Mouse (Mus musculus) hindbrain, embryonic 16.5 days (tissue): ENCODE results near the gene Slco2a1. TPM values are rescaled to one million over a fixed set of nuclear protein-coding genes. Genes with fewer than 3 reads are reported as not detected.

Experiments
- ATAC-seq: fragments of 200-750 bp; cut with Nextera tagmentation; 2 replicates; pipeline ENCODE4 v1.8.0; 2017; ENCODE audit warnings: moderate TSS enrichment, moderate library complexity
- H3K27ac ChIP-seq: fragments of 300-500 bp; sonication (generic); 2 replicates; pipeline ENCODE4 v1.5.1; 2014; ENCODE audit warnings: low read depth, mild to moderate bottlenecking, control low read depth, low read length, moderate library complexity
- H3K27me3 ChIP-seq: fragments of 300-500 bp; sonication (generic); replicated peaks from 2 replicates; pipeline ENCODE4 v1.6.1; 2014; ENCODE audit warnings: low read length; ENCODE audit not compliant: control insufficient read depth, insufficient read depth
- H3K36me3 ChIP-seq: fragments of 300-500 bp; sonication (generic); 2 replicates; pipeline ENCODE4 v1.6.1; 2014; ENCODE audit warnings: mild to moderate bottlenecking, low read length, moderate library complexity, mixed read lengths; ENCODE audit not compliant: control insufficient read depth, insufficient read depth
- H3K4me1 ChIP-seq: fragments of 300-500 bp; sonication (generic); 2 replicates; pipeline ENCODE4 v1.6.1; 2014; ENCODE audit warnings: low read depth, low read length; ENCODE audit not compliant: control insufficient read depth, insufficient read depth
- H3K4me2 ChIP-seq: fragments of 300-500 bp; sonication (generic); 2 replicates; pipeline ENCODE4 v1.6.1; 2014; ENCODE audit warnings: mild to moderate bottlenecking, low read length, control low read depth, moderate library complexity
- H3K4me3 ChIP-seq: fragments of 300-500 bp; sonication (generic); 2 replicates; pipeline ENCODE4 v1.5.1; 2014; ENCODE audit warnings: mild to moderate bottlenecking, low read length, control low read depth, moderate library complexity
- H3K9ac ChIP-seq: fragments of 300-500 bp; sonication (generic); 2 replicates; pipeline ENCODE4 v1.6.1; 2014; ENCODE audit warnings: low read depth, mild to moderate bottlenecking, control low read depth, low read length, moderate library complexity
- H3K9me3 ChIP-seq: fragments of 300-500 bp; sonication (generic); 2 replicates; pipeline ENCODE4 v1.6.1; 2014; ENCODE audit warnings: mild to moderate bottlenecking, low read length, moderate library complexity; ENCODE audit not compliant: control insufficient read depth
- WGBS: fragments of 180-500 bp; shearing (Covaris S2); extraction: QIAGEN DNeasy Blood & Tissue Kit; methylation state at CpG from one replicate; pipeline ENCODE4 v1.1.7; 2014; 5-methylcytosine and 5-hydroxymethylcytosine counted together
- polyA plus RNA-seq: library from polyadenylated mRNA; unstranded; fragments of >200 nt; fragmentation: Nextera tagmentation; extraction: Ambion mirVana; gene quantifications from 2 replicates; pipeline ENCODE4 v1.2.1, GENCODE M21; 2015

Gene Slco2a1
- polyA plus RNA-seq, 1 experiment from 2014 or later, result 4.6 TPM

DNA sequence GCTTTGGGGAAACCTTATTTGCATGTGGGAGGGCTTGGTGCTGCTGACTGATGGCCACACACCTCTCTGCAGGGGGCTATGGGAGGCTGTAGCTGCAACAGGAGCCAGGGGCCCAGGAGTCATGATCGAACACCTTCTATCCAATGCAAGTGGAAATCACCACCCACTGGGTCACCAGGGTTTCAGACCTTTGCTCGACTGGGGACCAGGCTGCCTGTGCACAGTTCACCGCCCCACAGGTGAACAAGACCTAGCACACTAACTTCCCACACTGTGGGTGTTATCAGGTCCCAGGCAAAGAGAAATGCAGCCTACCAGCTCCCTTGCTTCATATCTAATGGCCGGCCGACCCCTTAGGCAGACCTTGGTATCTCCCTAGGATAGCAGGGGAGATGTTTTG is 8.1 kb upstream of the Slco2a1 start:
- no peaks in the 10 kb centered on the region for H3K4me1 ChIP-seq
- H3K9me3 ChIP-seq, result no peaks in the 10 kb centered on the region
- no peak overlapping the region for H3K4me2 ChIP-seq
- no peak overlapping the region for H3K4me3 ChIP-seq
- H3K27me3 ChIP-seq, result no peaks in the 10 kb centered on the region
- H3K9ac ChIP-seq, result no peak overlapping the region
- WGBS, result 91% methylated on average over 5 of the region's 5 CpGs
- H3K27ac ChIP-seq, result no peak overlapping the region
- no peaks in the 10 kb centered on the region for H3K36me3 ChIP-seq
- no peak for ATAC-seq

DNA sequence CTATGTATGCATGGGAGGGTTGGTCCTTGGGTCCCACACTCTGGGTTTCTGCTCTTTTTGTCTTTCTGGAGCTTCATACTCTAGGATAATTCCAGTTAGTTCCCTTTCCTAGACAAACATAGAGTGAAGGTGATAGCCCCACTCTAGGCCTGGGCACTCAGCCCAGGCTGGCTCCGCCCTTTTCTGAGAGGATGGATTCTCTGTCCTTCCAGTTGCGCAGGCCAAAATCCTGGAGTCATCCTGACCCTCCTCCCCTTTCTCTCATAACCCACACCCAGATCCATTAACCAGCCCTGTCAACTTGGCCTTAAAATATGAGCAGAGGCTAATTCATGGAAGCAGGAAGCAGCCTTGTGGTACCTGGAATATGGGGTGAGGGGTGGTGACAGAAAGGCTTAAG is 6.7 kb upstream of the Slco2a1 start:
- 95% methylated on average over 2 of the region's 2 CpGs for WGBS
- no peaks in the 10 kb centered on the region for H3K36me3 ChIP-seq
- no peaks in the 10 kb centered on the region for H3K27me3 ChIP-seq
- H3K4me3 ChIP-seq, result no peak overlapping the region
- H3K9me3 ChIP-seq, result no peaks in the 10 kb centered on the region
- H3K9ac ChIP-seq, result no peak overlapping the region
- no peaks in the 10 kb centered on the region for H3K4me1 ChIP-seq
- no peak for ATAC-seq
- no peak overlapping the region for H3K27ac ChIP-seq
- H3K4me2 ChIP-seq, result no peak overlapping the region

DNA sequence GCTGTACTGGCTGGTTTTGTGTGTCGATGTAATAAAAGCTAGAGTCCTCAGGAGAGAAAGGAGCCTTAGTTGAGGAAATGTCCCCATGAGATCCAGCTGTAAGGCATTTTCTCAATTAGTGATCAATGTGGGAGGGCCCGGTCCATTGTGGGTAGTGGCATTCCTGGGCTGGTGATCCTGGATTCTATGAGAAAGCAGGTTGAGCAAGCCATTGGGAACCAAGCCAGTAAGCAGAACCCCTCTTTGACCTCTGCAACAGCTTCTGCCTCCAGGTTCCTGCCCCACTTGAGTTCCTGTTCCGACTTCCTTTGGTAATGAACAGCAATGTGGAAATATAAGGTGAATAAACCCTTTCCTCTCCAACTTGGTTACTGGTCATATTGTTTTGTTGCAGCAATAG is 6.1 kb upstream of the Slco2a1 start:
- Histone ChIP-seq H3K36me3 (no peaks in the 10 kb centered on the region), H3K4me1 (no peaks in the 10 kb centered on the region), H3K9ac (no peak overlapping the region), H3K27me3 (no peaks in the 10 kb centered on the region), H3K9me3 (no peaks in the 10 kb centered on the region), H3K4me2 (no peak overlapping the region), H3K27ac (no peak overlapping the region), H3K4me3 (no peak overlapping the region)
- no peak for ATAC-seq
- 86% methylated on average over 3 of the region's 3 CpGs for WGBS

DNA sequence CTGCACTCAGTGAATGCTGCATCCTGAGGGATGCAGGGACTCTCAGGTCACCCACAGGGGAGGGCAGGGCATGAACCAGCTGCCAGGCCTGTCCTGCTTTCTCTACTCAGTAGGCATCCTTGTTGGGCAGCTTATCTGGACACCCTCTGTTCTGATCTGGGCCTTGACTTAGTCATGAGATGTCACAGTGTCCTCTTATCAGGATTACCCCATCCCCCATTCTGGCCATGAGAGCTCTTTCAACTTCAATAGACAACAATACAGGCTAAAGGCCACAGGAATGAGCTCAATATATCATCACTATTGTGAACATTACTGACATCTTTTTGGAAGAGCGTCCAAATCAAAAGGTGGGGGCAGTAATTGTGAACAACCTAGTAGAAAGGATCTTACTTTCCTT is 3.4 kb upstream of the Slco2a1 start:
- H3K36me3 ChIP-seq, result no peaks in the 10 kb centered on the region
- no peak overlapping the region for H3K9ac ChIP-seq
- no peak overlapping the region for H3K27ac ChIP-seq
- H3K4me2 ChIP-seq, result no peak overlapping the region
- H3K4me3 ChIP-seq, result no peak overlapping the region
- no peaks in the 10 kb centered on the region for H3K27me3 ChIP-seq
- H3K9me3 ChIP-seq, result no peaks in the 10 kb centered on the region
- ATAC-seq, result no peak
- H3K4me1 ChIP-seq, result peaks cover 4% of the 10 kb centered on the region
- 60% methylated on average over 1 of the region's 1 CpGs for WGBS

DNA sequence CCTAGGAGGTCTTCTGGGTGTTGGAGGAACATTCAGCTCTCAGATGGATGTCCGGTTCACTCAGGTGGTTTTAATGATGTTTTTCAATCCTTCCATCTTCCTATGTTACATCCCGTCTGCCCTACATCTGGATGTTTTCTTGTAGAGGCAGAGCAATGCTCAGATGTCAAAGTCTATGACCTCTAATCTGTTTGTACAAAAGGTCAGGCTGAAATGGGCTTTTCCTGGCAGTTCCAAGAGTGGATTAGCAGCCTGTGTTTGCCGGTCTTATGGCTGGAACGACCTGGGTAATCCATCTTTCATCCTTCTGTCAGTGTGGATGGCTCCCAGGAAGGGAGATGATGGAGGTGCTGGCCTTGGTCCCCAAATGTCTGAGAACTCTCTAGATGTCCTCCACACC is 2.6 kb upstream of the Slco2a1 start:
- H3K4me3 ChIP-seq, result no peak overlapping the region
- no peak for ATAC-seq

DNA sequence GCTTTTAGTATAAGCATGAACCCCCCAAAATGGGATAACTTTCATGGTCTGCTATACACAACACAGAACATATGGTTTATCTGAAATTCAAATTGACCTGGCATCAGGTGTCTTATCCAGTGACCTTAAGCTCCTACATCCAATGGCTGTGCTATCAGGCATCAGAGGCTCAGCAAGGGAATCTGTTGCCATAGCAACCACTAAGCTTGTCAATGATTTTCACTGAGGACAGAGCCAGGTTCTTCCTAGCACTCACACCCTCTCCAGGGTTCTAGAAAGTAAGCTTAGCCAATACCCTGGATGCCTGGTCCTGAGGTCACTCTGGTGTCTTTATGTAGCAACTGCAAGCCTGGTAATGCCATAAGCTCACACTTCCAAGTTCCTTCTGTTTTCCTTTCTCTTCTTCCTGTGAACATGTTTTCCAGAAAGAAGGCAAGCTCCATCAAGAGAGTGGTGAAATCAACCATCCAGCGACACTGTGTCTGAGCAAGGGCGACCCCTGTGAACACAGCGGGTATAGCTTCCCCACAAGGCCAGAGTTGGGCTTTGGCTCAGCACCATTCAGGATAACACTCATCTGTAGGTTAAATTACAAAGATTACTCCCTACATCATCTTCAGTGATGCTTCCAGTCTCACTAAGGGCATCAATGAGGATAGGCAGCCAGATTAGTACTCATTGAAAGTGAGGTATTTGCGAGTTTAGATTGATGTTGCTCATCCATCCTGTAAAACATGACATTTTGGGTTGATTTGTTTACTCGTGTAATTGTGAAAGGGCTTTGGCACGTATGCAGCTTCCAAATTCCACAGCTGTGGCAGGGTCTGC is 2.0 kb downstream of the Slco2a1 start:
- peak; percentile 67 for ATAC-seq
- Histone ChIP-seq H3K27me3 (no peaks in the 10 kb centered on the region), H3K9me3 (no peaks in the 10 kb centered on the region), H3K36me3 (no peaks in the 10 kb centered on the region), H3K4me3 (no peak overlapping the region), H3K27ac (no peak overlapping the region), H3K4me1 (peaks cover 17% of the 10 kb centered on the region), H3K4me2 (no peak overlapping the region), H3K9ac (no peak overlapping the region)
- 50% methylated on average over 6 of the region's 6 CpGs for WGBS

More for the DNA sequence above, 2.6 kb upstream of the Slco2a1 start:
- H3K27me3 ChIP-seq, result no peaks in the 10 kb centered on the region
- H3K36me3 ChIP-seq, result no peaks in the 10 kb centered on the region
- H3K9ac ChIP-seq, result no peak overlapping the region
- peaks cover 10% of the 10 kb centered on the region for H3K4me1 ChIP-seq
- no peaks in the 10 kb centered on the region for H3K9me3 ChIP-seq
- 63% methylated on average over 4 of the region's 4 CpGs for WGBS
- no peak overlapping the region for H3K4me2 ChIP-seq
- H3K27ac ChIP-seq, result no peak overlapping the region

DNA sequence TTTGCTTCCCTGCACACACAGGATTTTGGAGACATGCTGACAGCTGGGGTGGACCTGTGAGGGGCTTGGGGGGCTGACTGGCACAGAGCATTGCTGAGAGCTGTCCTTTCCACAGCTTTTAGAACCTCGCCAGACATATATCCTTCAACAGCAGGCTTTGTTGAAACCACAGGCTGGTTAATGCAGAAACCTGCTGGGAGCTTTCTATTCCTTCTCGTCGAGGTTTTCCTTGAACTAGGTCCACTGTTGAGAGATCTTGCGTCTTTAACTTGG is 2.6 kb downstream of the Slco2a1 start:
- Histone ChIP-seq H3K27ac (no peak overlapping the region), H3K27me3 (no peaks in the 10 kb centered on the region), H3K4me1 (peaks cover 17% of the 10 kb centered on the region), H3K9me3 (no peaks in the 10 kb centered on the region), H3K9ac (no peak overlapping the region), H3K36me3 (no peaks in the 10 kb centered on the region), H3K4me2 (no peak overlapping the region), H3K4me3 (no peak overlapping the region)
- ATAC-seq, result no peak
- WGBS, result 73% methylated on average over 4 of the region's 4 CpGs

DNA sequence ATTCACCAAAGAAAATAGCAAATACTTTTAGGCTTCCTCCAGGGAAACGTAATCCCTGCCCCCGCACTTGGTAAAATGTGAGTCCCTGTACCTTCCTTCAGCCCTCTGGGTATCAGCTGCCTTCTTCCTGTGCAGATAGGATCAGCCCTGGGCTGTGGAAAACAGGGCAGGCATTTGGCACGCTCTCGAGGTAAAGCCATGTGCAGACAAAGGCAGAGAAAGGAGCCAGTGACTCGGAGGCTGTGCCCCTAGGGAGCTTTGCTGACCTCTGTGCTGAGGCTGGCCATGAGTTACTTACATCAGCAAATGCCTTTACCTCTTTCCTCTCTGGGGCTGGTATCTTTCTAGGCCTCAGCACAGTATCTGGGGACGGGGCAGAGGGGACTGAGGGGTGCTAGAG is 4.4 kb downstream of the Slco2a1 start:
- Histone ChIP-seq H3K27ac (no peak overlapping the region), H3K4me1 (peaks cover 17% of the 10 kb centered on the region), H3K27me3 (no peaks in the 10 kb centered on the region), H3K4me2 (no peak overlapping the region), H3K9me3 (no peaks in the 10 kb centered on the region), H3K36me3 (no peaks in the 10 kb centered on the region), H3K4me3 (no peak overlapping the region), H3K9ac (no peak overlapping the region)
- 36% methylated on average over 6 of the region's 6 CpGs for WGBS
- 0 out of 2 replicates have a peak, but pooled peaks have one; percentile 35 for ATAC-seq

DNA sequence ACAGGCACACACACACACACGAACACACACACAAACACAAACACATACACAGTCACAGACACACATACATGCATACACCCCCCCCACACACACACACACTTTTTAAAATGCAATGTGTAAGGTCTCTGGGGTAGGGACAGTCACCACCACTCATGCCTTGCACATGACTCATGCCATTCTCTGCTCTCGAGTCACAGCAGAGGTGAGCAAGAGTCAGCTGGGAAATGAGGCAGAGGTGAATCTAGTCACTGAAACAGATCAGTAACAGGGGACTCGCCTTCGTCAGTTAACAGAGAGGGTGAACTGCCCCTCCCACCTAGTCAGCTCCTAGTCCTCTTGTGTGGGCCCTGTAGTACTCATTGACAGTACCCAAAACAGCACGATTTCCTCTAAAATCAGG is 5.3 kb downstream of the Slco2a1 start:
- H3K4me3 ChIP-seq, result no peak overlapping the region
- no peak overlapping the region for H3K9ac ChIP-seq
- H3K4me2 ChIP-seq, result no peak overlapping the region
- WGBS, result 76% methylated on average over 5 of the region's 5 CpGs
- H3K27ac ChIP-seq, result no peak overlapping the region
- no peaks in the 10 kb centered on the region for H3K36me3 ChIP-seq
- H3K4me1 ChIP-seq, result peaks cover 17% of the 10 kb centered on the region
- no peaks in the 10 kb centered on the region for H3K27me3 ChIP-seq
- no peak for ATAC-seq
- no peaks in the 10 kb centered on the region for H3K9me3 ChIP-seq
